Mouse (Mus musculus) G1E (cell line): ENCODE measurements around the gene Topors.

Source experiments
- CTCF ChIP-seq: IDR thresholded peaks from 2 replicates; pipeline ENCODE4 v1.5.1; 2012; ENCODE audit warnings: low read depth, low read length, inconsistent platforms, mixed read lengths
- GATA1 ChIP-seq: IDR thresholded peaks from 2 replicates; pipeline ENCODE4 v1.6.1; 2012; ENCODE audit warnings: borderline replicate concordance, low read length, inconsistent platforms, mixed read lengths
- POLR2AphosphoS5 ChIP-seq: IDR thresholded peaks from 2 replicates; pipeline ENCODE4 v1.6.1; 2012; ENCODE audit warnings: low read depth, low read length, inconsistent platforms; ENCODE audit not compliant: insufficient replicate concordance

DNA sequence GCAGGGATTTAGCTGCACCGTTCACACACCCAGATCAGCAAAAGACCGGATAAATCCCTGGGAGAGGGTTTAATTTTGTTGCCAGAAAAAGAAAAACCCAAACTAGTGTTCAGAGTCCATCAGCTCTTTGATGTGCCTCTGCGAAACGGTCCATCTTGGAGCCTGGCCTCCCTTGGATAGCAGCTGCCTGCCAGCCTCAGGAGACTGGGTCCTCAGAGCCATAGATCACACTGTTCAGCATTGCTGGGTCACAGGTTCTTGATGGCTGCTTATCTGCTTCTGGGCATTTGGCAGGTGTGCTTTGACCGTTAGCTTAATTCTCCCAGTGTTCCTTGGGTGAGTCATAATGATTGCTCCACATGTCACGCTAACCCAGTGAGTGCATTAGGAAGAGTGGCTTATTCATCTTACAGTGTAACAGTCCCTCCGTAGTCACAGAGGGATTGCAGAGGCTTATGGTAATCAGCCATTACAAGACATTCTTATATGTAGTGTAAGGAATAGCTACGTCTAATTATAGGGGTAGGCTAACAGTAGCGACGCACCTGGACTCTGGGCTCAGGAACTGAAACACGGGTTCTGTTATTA lies 41.2 kb upstream of the Topors start:
- TF ChIP-seq CTCF (no peak), POLR2AphosphoS5 (no peak), GATA1 (no peak)
